Mouse (Mus musculus): ENCODE measurements at regions not wholly inside any gene's neighbourhood (a gene's known extent, or its start where the extent isn't known, plus 50 kb on each side); places are given as distances from the start of the nearest gene placed in this dataset.
A peak's percentile ranks its signal among the peaks of the same experiment; 100 is the strongest.

DNA sequence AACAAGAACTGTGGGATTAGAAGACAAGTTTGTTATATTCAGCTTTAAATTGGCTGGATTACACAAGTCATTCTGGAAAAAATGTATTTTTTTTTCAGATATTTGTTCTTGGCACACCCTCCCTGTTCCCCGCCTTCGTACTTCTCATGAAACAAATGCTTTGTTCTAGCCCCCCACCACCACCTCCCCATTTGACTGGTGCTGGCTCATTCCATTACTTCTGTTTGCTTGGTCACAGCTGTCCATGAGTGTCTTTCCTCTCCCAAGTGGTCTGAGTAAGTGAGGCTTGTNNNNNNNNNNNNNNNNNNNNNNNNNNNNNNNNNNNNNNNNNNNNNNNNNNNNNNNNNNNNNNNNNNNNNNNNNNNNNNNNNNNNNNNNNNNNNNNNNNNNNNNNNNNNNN, 491.8 kb downstream of the Lmo4 start:
- DNase-seq (ENCODE audit: low spot score): no peak

DNA sequence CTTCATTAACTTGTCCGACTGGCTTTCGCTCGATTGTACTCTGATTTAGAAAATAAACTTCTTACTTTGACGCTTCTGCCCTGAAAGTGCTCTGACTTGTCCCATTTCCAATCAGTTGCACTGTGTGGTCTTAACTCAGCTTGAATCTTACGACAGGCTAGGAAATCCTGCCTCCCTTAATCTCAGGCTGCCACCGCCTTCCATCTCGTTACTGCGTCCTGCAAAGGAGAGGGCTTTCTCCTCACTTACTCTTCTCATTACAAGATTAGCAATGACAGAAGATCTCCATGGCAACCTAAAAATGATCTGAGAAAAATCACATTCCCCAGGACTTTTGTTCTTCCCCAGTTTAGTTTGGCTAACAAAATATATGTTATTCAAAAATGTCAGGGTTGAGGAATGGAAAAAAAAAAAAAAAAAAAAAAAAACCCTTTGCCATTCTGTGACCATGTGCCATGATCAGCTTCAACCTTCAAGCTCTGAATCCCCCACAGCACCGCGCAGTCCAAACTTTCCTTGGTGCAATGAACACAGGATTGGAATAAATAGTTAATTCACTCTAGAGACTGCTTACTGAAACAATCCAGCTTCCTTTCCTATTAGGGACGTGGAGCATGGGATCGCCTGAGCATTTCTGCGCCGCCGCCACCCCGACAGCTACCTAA, 494.1 kb downstream of the Lmo4 start:
- no peak for DNase-seq (ENCODE audit: low spot score)

- no peak for DNase-seq (ENCODE audit: low spot score)
Observed at GRCm38 (mm10) chr3:143706679-143707078, 498.3 kb downstream of the Lmo4 start.

DNA sequence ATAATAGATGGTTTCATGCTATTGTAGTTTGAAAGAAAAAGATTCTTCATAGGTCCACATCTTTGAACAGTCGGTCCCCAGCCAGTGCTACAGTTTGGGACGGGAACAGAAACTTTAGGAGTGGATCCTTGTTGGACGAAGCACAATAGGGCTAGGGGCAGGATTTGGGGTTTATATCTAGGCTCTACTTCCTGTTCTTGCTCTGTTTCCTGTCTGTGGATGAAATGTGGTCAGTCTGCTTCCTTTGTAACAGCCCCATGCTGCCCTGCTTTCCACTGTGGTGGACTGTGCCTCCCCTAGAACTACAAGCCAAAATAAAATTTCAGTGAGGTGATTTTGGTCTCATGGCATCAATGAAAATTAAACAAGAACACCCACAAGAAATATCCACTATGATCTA, 510.2 kb downstream of the Lmo4 start:
- no peak for DNase-seq (ENCODE audit: low spot score)

DNA sequence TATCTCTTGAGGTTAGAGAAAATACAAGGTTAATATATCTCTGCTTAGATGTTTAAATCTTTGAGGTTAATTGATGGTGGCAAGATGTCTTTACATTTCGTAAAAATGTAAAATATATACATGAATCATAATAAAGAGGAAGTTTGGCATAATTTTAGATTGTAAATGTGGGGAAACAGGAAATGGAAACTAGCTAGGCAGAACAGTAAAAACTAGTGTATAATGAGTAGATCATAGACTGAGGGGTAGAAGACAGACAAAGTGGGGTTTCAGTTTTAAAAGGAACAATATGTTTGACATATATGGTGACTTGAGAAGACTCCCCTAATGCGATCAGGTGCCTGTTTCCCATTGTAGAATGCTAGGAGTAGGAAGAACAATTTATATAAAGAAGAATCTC, 519.3 kb downstream of the Lmo4 start:
- DNase-seq (ENCODE audit: low spot score): no peak

- DNase-seq (ENCODE audit: low spot score): peak; percentile 84
Observed at GRCm38 (mm10) chr3:143678186-143678585, 526.8 kb downstream of the Lmo4 start.

GRCm38 (mm10) chr3:143674855-143675254, 530.2 kb downstream of the Lmo4 start:
- no peak for DNase-seq (ENCODE audit: low spot score)

GRCm38 (mm10) chr3:143674446-143674845, 530.6 kb downstream of the Lmo4 start:
- no peak for DNase-seq (ENCODE audit: low spot score)

DNA sequence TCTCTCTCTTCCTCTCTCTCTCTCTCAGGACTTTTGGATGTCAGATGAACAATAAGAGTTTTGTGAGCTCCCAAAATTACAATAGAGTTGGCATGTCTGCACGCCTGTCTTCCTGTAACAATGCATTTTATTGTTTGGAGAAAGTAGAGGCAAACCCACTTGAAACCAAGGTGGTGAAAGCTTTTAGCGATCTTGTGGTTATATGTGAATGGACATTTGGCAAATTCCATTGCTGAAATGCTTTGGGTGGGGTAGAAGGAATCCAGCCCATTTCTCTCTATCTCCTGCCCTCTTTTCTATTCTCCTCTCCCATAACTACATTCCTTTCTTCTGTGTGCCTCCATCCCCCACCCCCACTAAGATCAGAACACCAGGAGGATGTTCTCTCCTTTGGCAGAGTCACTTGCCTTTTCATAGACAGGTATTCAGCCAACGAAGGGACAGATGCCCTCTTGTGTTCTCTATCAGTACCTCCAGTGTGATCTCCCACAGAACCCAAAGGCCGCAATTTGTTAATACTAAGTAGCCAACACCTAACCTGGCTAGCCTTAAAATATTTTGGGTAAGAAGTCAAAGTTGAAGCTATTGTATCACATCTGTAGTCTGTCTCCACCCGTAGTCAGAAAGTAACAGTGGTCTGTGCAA, 542.9 kb downstream of the Lmo4 start:
- no peak for DNase-seq (ENCODE audit: low spot score)

- no peak for DNase-seq (ENCODE audit: low spot score)
Observed at GRCm38 (mm10) chr3:143659421-143659978, 545.5 kb downstream of the Lmo4 start.

DNA sequence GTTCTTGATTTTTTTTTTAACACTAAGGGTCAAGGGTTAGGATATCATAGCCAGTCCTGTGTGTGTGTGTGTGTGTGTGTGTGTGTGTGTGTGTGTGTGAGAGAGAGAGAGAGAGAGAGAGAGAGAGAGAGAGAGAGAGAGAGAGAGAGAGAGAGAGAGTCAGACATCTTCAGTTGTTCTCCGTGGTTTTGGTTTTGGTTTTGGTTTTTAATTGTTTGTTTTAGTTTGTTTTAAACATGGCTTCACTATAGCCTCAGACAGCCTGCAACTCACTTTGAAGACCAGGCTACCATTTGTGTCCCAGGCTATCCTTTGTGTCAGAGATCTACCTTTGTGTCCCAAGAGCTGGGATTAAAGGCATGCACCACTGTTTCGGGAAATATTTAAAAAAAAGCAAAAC, 557.8 kb downstream of the Lmo4 start:
- DNase-seq (ENCODE audit: low spot score): no peak

DNA sequence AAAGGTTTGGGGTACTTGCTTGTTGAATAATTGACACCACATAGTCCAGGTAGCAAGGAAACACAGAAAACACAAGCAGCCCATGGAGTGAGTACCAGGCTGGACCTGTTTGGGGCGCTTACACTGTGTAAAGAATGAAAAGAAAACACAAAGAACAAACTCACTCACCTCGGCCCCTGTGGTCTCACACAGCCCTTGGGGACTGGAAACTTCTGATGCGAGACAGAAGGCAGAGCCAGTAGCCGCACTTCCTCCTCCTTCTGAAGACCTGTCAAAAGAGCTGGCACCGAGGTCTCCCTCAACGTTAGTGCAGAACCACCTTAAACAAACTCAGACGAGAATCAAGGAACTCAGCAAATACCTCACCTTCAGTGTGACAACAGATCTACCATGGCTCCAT, 558.2 kb downstream of the Lmo4 start:
- DNase-seq (ENCODE audit: low spot score): peak; percentile 71

GRCm38 (mm10) chr3:143633036-143633435, 572.0 kb downstream of the Lmo4 start:
- DNase-seq (ENCODE audit: low spot score): no peak

DNA sequence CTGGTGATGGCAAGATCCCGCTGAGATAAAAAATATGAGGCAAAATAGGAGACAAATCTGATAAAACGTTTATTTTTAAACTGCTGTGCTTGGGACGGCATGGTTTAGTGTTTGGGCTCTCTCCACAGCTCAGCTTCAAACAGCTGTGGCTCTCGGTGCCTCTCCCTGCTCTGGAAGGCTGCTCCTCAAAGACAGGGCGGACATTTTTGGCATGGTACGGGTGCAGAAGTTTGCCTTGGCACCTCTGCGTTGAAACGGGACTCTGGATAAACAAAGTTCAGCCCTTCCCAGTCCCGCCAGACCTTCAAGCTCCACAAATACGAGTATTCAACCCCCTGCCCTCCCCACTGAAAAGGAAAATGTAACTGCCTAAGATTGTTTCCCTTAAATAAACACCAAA, 573.8 kb downstream of the Lmo4 start:
- no peak for DNase-seq (ENCODE audit: low spot score)

GRCm38 (mm10) chr3:143624906-143625305, 580.1 kb downstream of the Lmo4 start:
- no peak for DNase-seq (ENCODE audit: low spot score)

DNA sequence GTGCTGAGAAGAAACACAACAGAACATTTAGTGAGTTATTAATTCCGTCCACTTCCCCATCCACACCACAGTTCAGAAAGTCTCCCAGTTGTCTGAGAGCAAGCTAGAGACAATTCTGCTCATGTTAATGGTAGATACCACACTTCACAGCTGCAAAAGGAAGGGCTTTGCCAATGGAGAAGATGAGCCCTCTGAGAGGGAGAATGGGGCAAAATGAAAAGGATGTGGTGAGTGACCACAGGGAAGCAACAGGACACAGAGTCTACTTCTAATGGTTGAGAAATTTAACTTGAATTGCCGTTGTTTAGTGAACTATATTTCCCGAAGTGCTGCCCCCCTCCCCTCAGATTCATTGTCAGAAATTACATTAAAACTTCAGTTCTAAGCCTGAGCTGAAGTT, 582.7 kb downstream of the Lmo4 start:
- DNase-seq (ENCODE audit: low spot score): no peak

GRCm38 (mm10) chr3:143619125-143619524, 585.9 kb downstream of the Lmo4 start:
- no peak for DNase-seq (ENCODE audit: low spot score)

GRCm38 (mm10) chr3:143614895-143615294, 590.1 kb downstream of the Lmo4 start:
- DNase-seq (ENCODE audit: low spot score): no peak

- no peak for DNase-seq (ENCODE audit: low spot score)
Observed at GRCm38 (mm10) chr3:143614004-143614403, 591.0 kb downstream of the Lmo4 start.

- DNase-seq (ENCODE audit: low spot score): no peak
Observed at GRCm38 (mm10) chr3:143609673-143610072, 595.3 kb downstream of the Lmo4 start.

DNA sequence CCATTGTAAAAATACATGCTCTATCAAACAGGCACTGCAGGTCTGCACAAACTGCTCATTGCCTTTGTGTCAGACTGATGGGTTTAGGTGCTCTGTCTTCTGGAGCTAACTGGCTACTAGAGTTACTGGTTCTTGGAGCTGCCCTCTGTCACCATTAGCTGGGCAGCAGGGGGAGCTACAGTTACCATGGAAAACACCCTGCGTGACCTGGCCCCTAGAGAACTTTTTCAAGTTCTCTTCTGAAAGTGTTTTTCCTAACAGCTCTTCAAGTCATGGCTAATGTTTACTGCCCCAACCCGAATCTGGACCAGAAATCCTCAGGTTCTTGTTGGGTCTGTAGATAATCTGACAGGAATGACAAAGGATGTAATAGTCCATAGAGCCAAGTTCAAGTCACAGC, 605.9 kb downstream of the Lmo4 start:
- DNase-seq (ENCODE audit: low spot score): peak; percentile 57

DNA sequence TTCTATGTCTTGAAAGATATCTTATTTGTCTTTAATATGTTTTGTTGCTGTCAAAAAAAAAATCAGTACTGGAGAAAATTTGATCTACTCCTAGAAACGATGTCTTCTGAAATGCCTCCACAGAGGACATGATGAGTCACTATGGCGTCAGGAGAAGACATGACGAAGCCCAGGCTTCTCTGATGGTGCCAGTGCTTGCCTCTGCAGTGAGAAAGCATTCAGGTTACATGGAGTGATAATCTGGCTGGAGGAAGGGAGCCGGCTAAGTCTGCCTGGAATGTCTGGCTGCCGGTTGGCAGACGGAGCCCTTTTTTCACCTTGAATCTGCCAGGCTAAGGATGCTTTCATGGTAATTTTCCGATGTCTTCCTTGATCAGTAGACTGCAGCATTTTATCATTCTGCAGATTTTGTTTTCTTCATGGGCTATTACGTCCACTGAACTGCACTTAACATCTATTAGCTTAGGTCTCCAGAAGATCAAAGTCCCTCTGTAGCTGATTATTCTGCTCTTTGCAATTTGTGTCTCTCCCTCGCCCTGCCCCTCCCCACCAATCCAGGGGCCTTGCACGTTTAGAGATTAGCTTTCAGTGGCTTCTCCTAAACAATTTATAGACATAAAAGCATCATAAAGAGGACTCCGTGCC, 607.9 kb downstream of the Lmo4 start:
- DNase-seq (ENCODE audit: low spot score): no peak
